Mouse (Mus musculus): ENCODE data around the gene Nae1. TPM values are rescaled to one million over a fixed set of nuclear protein-coding genes. Genes with fewer than 3 reads are reported as not detected.

The Nae1 gene
- polyA plus RNA-seq (2017; shearing (Covaris generic)), result 103 TPM

DNA sequence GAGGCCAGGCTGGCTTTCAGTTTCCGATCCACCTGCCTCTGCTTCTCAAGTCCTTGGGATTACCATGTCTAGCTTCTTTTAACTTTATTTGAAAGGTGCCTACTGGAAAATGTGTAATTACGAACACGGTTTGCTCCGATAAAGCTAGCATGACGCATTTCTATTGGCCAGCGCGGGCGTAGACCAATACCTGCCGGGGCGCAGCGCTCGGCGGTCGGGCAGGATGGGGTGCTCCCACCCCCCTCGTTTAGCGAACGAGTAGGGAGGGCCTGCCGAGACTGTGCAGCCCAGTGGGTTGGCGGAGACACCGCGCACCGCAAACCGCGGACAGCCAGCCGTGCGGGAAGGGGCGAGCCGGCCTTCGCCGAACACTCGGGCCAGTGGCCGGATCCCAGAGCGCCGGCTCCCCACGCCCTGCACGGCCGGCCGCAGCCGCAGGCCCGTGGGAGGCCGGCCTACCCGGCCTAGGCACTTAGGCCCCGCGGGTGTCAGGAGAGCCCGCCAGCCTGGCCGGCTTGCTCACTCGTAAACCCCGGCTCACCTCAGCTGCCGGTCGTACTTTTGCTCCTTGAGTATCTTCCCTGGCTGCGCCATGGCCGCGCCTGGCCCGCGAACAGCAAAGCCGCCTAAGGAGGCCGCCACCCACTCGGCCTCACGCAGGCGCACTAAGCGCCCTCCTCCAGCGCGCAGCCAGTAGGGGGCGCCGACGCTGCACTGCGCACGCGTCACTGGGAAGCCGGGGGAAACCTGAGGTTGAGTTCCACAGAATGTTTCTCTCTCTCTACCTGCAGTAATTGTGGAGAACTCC, at the start of gene Nae1, which contains the start of gene Car7:
Gene Nae1, minus strand, starts transcription at position 667 of the 808 bp plus-strand sequence.
Gene Car7, plus strand, starts transcription at position 719 of the 808 bp plus-strand sequence.

DNA sequence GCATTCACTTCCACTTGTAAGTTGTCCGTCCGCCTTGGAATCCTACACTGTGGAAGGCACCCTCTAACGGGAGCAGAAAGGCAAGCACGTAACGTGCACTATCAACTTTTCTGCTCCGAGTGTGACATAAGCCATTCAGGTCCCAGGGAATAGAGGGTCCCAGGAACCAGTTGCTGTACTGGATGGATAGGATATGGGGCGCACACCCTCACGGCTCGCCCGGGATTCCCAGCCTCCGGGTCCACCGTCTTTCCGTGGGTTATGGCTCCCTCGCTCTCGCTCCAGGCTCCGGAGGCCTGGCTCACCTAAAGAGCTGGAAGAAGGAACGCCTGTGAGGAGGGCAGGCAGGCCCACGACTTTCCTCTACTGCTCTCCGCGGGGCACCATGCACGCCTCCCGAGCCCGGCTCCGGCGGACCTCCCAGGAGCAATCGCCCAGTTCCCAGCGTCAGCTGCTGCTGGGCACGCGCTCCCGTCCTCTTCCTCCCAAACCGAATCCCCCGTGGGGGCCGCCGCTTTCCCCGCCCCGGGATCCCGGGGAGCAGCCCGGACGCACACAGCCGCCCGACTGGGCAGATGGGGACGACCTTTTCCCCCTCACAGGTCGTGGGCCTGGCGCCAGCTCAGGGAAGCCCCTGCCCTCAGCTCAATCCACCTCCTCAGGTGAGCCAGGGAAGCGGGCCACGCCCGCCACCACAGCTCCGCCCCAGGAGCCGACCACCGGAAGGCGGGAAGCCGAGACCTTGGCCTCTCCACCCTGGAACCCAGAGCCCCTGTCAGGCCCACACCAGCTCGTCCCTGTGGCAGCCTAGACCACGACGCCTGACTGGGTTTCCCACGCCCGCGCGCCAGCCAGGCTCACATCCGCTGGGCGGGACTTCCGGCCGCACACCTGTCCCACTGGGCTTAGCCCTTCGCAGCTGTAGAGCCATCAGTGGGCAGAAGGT, 25.1 kb downstream of the Nae1 start, which contains the start of gene Terb1:
Gene Terb1, minus strand, starts transcription at position 850 of the 946 bp plus-strand sequence.

Other genes starting within 250 kb of the Nae1 start
- not detected for gene Cmtm2a, start 241.5 kb downstream of the Nae1 start, polyA plus RNA-seq (2017; shearing (Covaris generic))
- not detected for gene Gm45711, start 224.6 kb downstream of the Nae1 start, polyA plus RNA-seq (2017; shearing (Covaris generic))
- not detected for gene Cmtm1, start 224.5 kb downstream of the Nae1 start, polyA plus RNA-seq (2017; shearing (Covaris generic))
- not detected for gene Gm11020, start 213.1 kb downstream of the Nae1 start, polyA plus RNA-seq (2017; shearing (Covaris generic))
- not detected for gene Cmtm2b, start 212.4 kb downstream of the Nae1 start, polyA plus RNA-seq (2017; shearing (Covaris generic))
- gene Cmtm3, start 195.2 kb downstream of the Nae1 start, polyA plus RNA-seq (2017; shearing (Covaris generic)), result 29.7 TPM
- gene Cmtm4, start 138.8 kb downstream of the Nae1 start, polyA plus RNA-seq (2017; shearing (Covaris generic)), result 0.09 TPM
- gene Dync1li2, start 91.6 kb downstream of the Nae1 start, polyA plus RNA-seq (2017; shearing (Covaris generic)), result 52.2 TPM
- 0.12 TPM for gene Terb1, start 24.7 kb downstream of the Nae1 start, polyA plus RNA-seq (2017; shearing (Covaris generic))
- 5.3 TPM for gene Car7, start 52 bp upstream of the Nae1 start, polyA plus RNA-seq (2017; shearing (Covaris generic))
- 7.9 TPM for gene Pdp2, start 56.8 kb upstream of the Nae1 start, polyA plus RNA-seq (2017; shearing (Covaris generic))
- not detected for gene Cdh16, start 89.8 kb upstream of the Nae1 start, polyA plus RNA-seq (2017; shearing (Covaris generic))
- gene Rrad, start 96.7 kb upstream of the Nae1 start, polyA plus RNA-seq (2017; shearing (Covaris generic)), result 21.7 TPM
- 164 TPM for gene Ciao2b, start 107.3 kb upstream of the Nae1 start, polyA plus RNA-seq (2017; shearing (Covaris generic))
- not detected for gene Ces2a, start 199.4 kb upstream of the Nae1 start, polyA plus RNA-seq (2017; shearing (Covaris generic))

All from CD4-positive, CD25-positive, alpha-beta regulatory T cell, adult 9 weeks (primary cell).